Mouse (Mus musculus): Measurements from ENCODE around the gene Krtap7-1. TPM values are rescaled to one million over a fixed set of nuclear protein-coding genes. Genes with fewer than 3 reads are reported as not detected.

The Krtap7-1 gene
- polyA plus RNA-seq (2016; fragmentation: Nextera tagmentation; extraction: Ambion mirVana) = not detected in 2 replicates

- Histone ChIP-seq H3K27ac (ENCODE audit: poor library complexity, severe bottlenecking) (no peak within 1 kb of the TSS), H3K9me3 (replicated peaks) (no peaks in the 10 kb centered on the region), H3K4me2 (no peak within 1 kb of the TSS), H3K4me3 (no peak within 1 kb of the TSS), H3K9ac (no peak within 1 kb of the TSS), H3K27me3 (replicated peaks) (no peaks in the 10 kb centered on the region), H3K4me1 (replicated peaks) (no peaks in the 10 kb centered on the region), H3K36me3 (no peaks in the 10 kb centered on the region)
- 72% methylated on average over 4 of the region's 4 CpGs for WGBS
- ATAC-seq (ENCODE audit: insufficient number of reproducible peaks, low FRiP score) = no peak
These were observed at the start of gene Krtap7-1 for GRCm38 (mm10) chr16:89508223-89508622. Gene Krtap7-1, minus strand, starts transcription at chr16:89508323.

GRCm38 (mm10) chr16:89550298-89550697 is 42.2 kb upstream of the Krtap7-1 start:
- Histone ChIP-seq H3K27me3 (replicated peaks) (no peaks in the 10 kb centered on the region), H3K9me3 (replicated peaks) (no peaks in the 10 kb centered on the region), H3K9ac (no peak overlapping the region), H3K4me3 (no peak overlapping the region), H3K36me3 (no peaks in the 10 kb centered on the region), H3K4me2 (no peak overlapping the region), H3K27ac (ENCODE audit: poor library complexity, severe bottlenecking) (no peak overlapping the region), H3K4me1 (replicated peaks) (no peaks in the 10 kb centered on the region)
- no peak for ATAC-seq (ENCODE audit: insufficient number of reproducible peaks, low FRiP score)

DNA sequence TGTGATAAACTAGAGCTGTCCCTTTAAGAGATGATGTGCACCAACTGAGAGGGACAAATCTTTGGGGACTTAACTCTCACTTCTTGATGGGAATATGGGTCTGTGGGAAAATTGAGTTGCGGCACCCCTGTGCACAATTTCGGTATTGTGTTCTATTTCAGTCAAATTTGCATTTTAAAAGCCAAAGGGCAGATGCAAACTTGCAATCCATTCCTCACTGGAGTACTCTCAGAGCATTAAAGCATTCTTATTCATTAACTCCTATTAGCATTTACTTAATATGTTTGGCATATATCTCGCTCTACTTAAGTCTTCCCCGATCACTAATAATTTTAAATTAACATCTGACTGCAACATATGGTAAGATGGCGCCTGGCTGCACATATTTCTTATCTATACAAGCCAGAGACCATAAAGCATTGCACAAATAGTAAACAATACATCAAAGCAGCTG is 29.9 kb upstream of the Krtap7-1 start:
- no peak for ATAC-seq (ENCODE audit: insufficient number of reproducible peaks, low FRiP score)
- Histone ChIP-seq H3K9ac (no peak overlapping the region), H3K9me3 (replicated peaks) (no peaks in the 10 kb centered on the region), H3K27ac (ENCODE audit: poor library complexity, severe bottlenecking) (no peak overlapping the region), H3K4me3 (no peak overlapping the region), H3K36me3 (no peaks in the 10 kb centered on the region), H3K4me2 (no peak overlapping the region), H3K4me1 (replicated peaks) (no peaks in the 10 kb centered on the region), H3K27me3 (replicated peaks) (no peaks in the 10 kb centered on the region)
- 76% methylated on average over 5 of the region's 5 CpGs for WGBS

DNA sequence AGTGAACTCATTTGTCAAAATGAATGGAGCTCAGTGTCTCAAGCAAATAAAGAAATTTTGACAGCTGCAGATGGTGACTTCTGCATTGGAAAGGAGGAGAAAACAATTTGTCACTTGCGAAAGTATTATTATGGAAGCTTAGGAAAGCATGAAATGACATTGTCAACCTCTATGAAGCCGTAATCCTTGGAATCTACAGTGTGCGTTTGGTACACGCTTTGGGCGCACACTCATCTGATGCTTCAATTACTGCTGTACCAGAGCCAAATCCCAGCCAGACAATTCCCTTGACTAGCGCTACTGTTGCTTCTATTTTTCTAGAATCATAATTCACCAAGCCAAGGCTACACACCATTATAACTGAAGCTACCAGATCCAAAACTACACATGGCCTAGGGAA is 29.2 kb upstream of the Krtap7-1 start:
- no peaks in the 10 kb centered on the region for H3K36me3 ChIP-seq
- no peak overlapping the region for H3K27ac ChIP-seq (ENCODE audit: poor library complexity, severe bottlenecking)
- no peak for ATAC-seq (ENCODE audit: insufficient number of reproducible peaks, low FRiP score)

DNA sequence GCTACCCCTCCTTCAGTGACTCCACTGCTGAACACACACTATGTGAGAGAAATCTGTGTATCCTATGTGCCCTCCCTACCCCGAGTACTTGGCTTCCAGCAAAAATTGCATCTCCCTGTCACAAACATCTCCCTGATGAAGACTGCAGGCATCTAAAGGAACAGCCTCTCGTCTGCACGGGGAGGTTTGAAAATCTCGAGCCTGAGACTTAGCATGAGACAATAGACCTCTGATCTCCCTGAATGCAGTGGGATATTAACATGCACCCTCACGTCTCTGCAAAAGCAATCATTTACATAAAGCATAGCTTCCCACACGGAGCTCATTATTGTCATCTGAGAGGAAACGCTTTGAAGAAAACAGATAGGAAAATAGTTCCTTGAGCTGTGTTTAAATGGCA is 22.4 kb upstream of the Krtap7-1 start:
- Histone ChIP-seq H3K4me2 (no peak overlapping the region), H3K4me3 (no peak overlapping the region), H3K9ac (no peak overlapping the region), H3K36me3 (no peaks in the 10 kb centered on the region), H3K9me3 (replicated peaks) (no peaks in the 10 kb centered on the region), H3K4me1 (replicated peaks) (no peaks in the 10 kb centered on the region), H3K27ac (ENCODE audit: poor library complexity, severe bottlenecking) (no peak overlapping the region), H3K27me3 (replicated peaks) (no peaks in the 10 kb centered on the region)
- ATAC-seq (ENCODE audit: insufficient number of reproducible peaks, low FRiP score) = no peak
- 60% methylated on average over 7 of the region's 7 CpGs for WGBS

More for the DNA sequence above, 29.2 kb upstream of the Krtap7-1 start:
- H3K4me1 ChIP-seq (replicated peaks) = no peaks in the 10 kb centered on the region
- WGBS = 90% methylated on average over 6 of the region's 6 CpGs
- no peak overlapping the region for H3K9ac ChIP-seq
- H3K4me3 ChIP-seq = no peak overlapping the region
- H3K27me3 ChIP-seq (replicated peaks) = no peaks in the 10 kb centered on the region
- H3K9me3 ChIP-seq (replicated peaks) = no peaks in the 10 kb centered on the region
- H3K4me2 ChIP-seq = no peak overlapping the region

DNA sequence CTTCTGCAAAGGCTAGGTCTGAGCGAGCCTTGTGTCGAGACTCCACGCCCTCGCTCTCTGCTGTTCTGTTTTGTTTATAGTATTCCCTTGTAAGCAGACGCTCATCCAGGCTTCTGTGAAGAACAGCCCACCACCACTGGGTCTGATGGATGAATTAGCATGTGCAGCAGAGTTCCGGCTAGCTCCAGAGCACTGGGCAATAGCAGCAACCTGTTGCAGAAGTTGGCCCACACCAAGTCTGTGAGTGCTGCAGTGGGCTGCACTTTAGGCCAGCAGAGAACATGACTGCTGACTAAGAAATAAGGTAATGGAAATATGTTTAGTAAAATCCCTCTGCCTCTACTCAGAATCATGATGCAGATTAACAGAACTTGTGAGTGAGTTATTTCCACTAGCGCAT is 21.7 kb upstream of the Krtap7-1 start:
- no peak for ATAC-seq (ENCODE audit: insufficient number of reproducible peaks, low FRiP score)
- H3K27me3 ChIP-seq (replicated peaks) = no peaks in the 10 kb centered on the region
- H3K9me3 ChIP-seq (replicated peaks) = no peaks in the 10 kb centered on the region
- H3K36me3 ChIP-seq = no peaks in the 10 kb centered on the region
- 78% methylated on average over 7 of the region's 7 CpGs for WGBS
- H3K9ac ChIP-seq = no peak overlapping the region
- no peak overlapping the region for H3K4me2 ChIP-seq
- H3K27ac ChIP-seq (ENCODE audit: poor library complexity, severe bottlenecking) = no peak overlapping the region
- no peak overlapping the region for H3K4me3 ChIP-seq
- H3K4me1 ChIP-seq (replicated peaks) = no peaks in the 10 kb centered on the region

- no peaks in the 10 kb centered on the region for H3K9me3 ChIP-seq (replicated peaks)
- ATAC-seq (ENCODE audit: insufficient number of reproducible peaks, low FRiP score) = no peak
- no peak overlapping the region for H3K27ac ChIP-seq (ENCODE audit: poor library complexity, severe bottlenecking)
- no peaks in the 10 kb centered on the region for H3K36me3 ChIP-seq
- no peak overlapping the region for H3K9ac ChIP-seq
- H3K4me2 ChIP-seq = no peak overlapping the region
- H3K4me3 ChIP-seq = no peak overlapping the region
- H3K4me1 ChIP-seq (replicated peaks) = no peaks in the 10 kb centered on the region
- WGBS = 82% methylated on average over 3 of the region's 3 CpGs
- H3K27me3 ChIP-seq (replicated peaks) = no peaks in the 10 kb centered on the region
These were observed 20.3 kb upstream of the Krtap7-1 start for GRCm38 (mm10) chr16:89528380-89528779.

DNA sequence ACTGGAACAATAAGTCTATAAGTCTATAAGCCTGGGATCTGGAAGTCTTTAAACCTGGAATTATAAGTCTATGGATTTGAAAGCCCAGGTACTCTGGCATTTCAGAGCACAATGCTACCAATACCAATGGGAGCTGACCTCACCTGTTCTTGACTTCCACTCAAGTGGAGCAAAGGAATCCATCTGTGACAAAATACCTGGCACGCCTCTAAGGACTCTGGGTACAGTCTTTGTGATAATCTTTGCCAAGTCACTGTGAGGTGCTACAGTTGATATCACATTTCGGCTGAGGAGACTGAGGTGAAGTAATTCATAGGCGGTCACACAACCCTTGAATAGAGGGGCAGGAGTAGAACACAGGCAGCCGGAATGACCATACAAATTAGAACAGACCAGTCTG is 12.9 kb upstream of the Krtap7-1 start:
- Histone ChIP-seq H3K27me3 (replicated peaks) (no peaks in the 10 kb centered on the region), H3K27ac (ENCODE audit: poor library complexity, severe bottlenecking) (no peak overlapping the region), H3K4me1 (replicated peaks) (no peaks in the 10 kb centered on the region), H3K9me3 (replicated peaks) (no peaks in the 10 kb centered on the region), H3K4me3 (no peak overlapping the region), H3K9ac (no peak overlapping the region), H3K36me3 (no peaks in the 10 kb centered on the region), H3K4me2 (no peak overlapping the region)
- ATAC-seq (ENCODE audit: insufficient number of reproducible peaks, low FRiP score) = no peak
- WGBS = 80% methylated on average over 4 of the region's 4 CpGs

DNA sequence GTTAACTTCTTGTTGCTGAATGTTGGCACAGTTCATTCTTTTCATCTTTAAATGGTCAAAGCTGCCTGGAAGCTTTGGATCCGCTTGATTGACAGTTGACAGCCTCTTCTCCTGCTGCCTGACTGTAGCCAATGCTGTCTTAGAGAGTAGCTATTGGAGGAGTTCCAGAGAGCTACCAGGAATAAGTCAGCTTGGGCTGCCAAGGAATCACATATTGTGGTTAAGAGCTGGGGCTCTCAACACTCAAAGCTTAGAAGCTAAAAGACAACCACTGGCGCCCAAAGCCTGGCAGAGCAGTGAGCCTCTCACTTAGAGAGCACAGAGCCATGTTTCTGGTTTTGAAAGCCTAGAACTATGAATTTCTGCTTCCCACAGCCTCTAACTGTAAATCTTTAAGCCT is 12.4 kb upstream of the Krtap7-1 start:
- 83% methylated on average over 2 of the region's 2 CpGs for WGBS
- no peaks in the 10 kb centered on the region for H3K27me3 ChIP-seq (replicated peaks)
- H3K36me3 ChIP-seq = no peaks in the 10 kb centered on the region
- no peaks in the 10 kb centered on the region for H3K4me1 ChIP-seq (replicated peaks)
- no peak overlapping the region for H3K27ac ChIP-seq (ENCODE audit: poor library complexity, severe bottlenecking)
- ATAC-seq (ENCODE audit: insufficient number of reproducible peaks, low FRiP score) = no peak
- H3K9me3 ChIP-seq (replicated peaks) = no peaks in the 10 kb centered on the region
- no peak overlapping the region for H3K4me3 ChIP-seq
- no peak overlapping the region for H3K9ac ChIP-seq
- H3K4me2 ChIP-seq = no peak overlapping the region

- Histone ChIP-seq H3K27ac (ENCODE audit: poor library complexity, severe bottlenecking) (no peak overlapping the region), H3K36me3 (no peaks in the 10 kb centered on the region), H3K9ac (no peak overlapping the region), H3K4me2 (no peak overlapping the region), H3K4me3 (no peak overlapping the region), H3K4me1 (replicated peaks) (no peaks in the 10 kb centered on the region), H3K27me3 (replicated peaks) (no peaks in the 10 kb centered on the region), H3K9me3 (replicated peaks) (no peaks in the 10 kb centered on the region)
- WGBS = 61% methylated on average over 6 of the region's 6 CpGs
- ATAC-seq (ENCODE audit: insufficient number of reproducible peaks, low FRiP score) = no peak
These were observed 12.0 kb upstream of the Krtap7-1 start for GRCm38 (mm10) chr16:89520091-89520490.

DNA sequence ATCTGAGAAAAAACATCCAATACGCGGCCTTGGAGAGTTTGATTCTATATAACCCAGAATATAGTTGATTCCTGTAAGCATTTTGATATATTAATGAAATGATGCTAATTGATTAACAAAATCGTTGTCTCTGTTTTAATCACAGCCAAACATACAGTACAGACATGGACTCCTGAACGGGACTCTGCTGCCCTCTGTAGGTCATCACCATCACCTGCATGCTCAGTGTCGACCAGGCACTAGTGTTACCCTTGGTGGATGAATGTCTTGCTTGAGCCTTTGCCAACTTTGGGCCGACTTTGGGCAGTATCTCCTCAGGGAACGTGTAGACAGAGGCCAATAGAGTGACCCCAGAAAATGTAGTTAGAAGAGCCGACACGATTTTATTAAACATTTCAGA is 9.5 kb upstream of the Krtap7-1 start:
- Histone ChIP-seq H3K36me3 (no peaks in the 10 kb centered on the region), H3K4me1 (replicated peaks) (no peaks in the 10 kb centered on the region), H3K4me3 (no peak overlapping the region), H3K27me3 (replicated peaks) (no peaks in the 10 kb centered on the region), H3K9ac (no peak overlapping the region), H3K9me3 (replicated peaks) (no peaks in the 10 kb centered on the region), H3K27ac (ENCODE audit: poor library complexity, severe bottlenecking) (no peak overlapping the region), H3K4me2 (no peak overlapping the region)
- WGBS = 59% methylated on average over 9 of the region's 9 CpGs
- no peak for ATAC-seq (ENCODE audit: insufficient number of reproducible peaks, low FRiP score)

DNA sequence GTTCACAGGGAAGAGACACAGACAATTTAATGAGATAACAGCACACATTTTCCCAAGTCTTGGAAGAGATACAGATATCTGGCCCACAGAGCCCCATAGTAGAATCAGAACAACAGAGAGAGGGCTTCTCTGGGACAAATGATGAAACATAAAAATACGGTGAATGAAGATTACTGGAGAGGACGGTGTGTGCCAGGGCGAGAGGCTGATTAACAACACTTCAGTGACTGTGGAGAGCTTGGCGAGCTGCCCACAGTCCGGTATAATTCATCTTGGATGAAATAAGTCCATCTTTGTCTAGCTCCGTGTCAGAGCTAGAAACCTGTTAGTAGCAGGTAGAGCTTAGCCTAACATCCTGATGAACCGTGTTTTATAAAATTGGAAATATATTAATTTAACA is 5.3 kb upstream of the Krtap7-1 start:
- Histone ChIP-seq H3K9me3 (replicated peaks) (no peaks in the 10 kb centered on the region), H3K4me1 (replicated peaks) (no peaks in the 10 kb centered on the region), H3K4me2 (no peak overlapping the region), H3K27me3 (replicated peaks) (no peaks in the 10 kb centered on the region), H3K36me3 (no peaks in the 10 kb centered on the region), H3K27ac (ENCODE audit: poor library complexity, severe bottlenecking) (no peak overlapping the region), H3K9ac (no peak overlapping the region), H3K4me3 (no peak overlapping the region)
- 65% methylated on average over 7 of the region's 7 CpGs for WGBS
- ATAC-seq (ENCODE audit: insufficient number of reproducible peaks, low FRiP score) = no peak
